Mouse (Mus musculus): ENCODE results near the gene Sqstm1.
A peak's percentile ranks its signal among the peaks of the same experiment; 100 is the strongest.

Gene Sqstm1

DNA sequence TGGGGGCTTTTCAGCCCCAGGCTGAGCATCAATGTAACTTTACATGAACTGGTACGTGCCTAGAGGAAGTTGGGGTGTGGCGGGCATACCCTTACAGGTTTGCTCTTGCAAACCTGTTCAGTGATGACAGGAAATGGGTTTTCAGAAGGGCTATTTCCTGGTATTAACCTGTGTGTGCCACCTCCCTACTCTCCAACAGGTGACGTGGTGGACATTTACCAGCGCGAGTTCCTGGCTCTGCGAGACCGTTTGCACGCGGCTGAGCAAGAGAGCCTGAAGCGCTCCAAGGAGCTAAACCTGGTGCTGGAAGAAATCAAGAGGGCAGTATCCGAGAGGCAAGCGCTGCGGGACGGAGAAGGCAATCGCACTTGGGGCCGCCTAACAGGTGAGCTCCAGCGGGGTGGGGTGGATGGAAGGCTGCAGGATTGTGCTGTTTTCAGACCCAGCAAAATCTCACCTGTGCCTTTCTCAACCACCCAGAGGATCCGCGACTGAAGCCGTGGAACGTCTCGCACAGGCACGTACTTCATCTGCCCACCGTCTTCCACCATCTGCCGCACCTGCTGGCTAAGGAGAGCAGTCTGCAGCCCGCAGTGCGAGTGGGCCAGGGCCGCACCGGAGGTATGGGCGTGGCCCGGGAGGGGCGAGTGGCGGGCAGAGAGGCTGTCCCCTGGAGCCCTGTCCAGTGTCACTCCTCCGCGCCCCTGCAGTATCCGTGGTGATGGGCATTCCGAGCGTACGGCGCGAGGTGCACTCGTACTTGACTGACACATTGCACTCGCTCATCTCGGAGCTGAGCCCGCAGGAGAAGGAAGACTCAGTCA is 20.1 kb upstream of the Sqstm1 start:
- peak in 1 of 2 experiments; percentile 55 for DNase-seq

DNA sequence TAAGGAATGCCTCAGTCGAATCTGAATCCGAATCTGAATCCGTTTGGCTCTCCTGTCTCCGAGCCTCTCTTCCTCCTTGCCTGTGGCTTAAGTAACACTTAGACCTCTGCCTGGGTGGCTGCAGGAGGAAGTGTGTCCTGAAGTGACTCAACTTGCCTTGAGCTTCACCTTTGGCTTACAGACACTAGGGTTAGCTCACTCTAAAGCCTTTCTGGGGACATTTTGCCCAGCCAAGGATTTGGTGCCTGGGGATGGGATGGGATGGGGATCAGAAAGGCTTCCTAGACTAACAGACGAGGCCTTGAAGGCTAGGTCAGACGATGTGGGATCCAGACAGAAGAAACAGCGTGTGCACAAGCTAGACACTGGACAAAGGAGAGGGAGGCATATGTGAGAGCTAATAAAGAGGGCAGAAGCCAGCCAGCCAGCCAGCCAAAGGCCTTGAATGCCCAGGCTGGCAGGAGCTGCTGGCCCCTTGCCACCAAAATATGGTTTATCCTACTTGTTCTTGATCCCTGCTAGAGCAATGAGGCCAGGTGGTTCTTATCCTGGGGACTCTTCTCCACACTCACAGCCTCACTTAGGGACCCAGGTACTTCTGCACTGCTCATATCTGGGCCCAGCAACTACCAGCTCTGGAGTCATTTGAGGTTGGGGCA is 18.8 kb upstream of the Sqstm1 start:
- DNase-seq, result no peak

DNA sequence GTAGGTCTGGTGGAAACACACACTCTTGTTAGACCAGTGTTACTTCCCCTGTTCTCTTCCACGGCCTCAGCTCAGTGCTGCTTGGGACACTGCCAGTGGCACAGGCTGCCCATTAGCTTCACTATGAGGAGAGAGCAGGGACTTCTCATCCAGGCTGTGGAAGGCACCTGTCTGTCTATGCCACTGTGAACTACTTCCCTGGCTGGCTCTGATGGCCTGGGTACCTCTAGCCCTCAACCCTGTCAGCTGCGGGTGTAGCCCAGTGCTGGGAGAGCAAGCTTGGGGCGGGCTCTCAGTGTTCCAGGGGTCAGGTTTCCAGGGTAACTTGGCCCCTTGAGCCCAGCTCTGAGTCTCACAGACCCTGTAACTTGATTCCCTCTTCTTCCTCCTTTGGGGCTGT is 18.1 kb upstream of the Sqstm1 start:
- DNase-seq, result no peak

DNA sequence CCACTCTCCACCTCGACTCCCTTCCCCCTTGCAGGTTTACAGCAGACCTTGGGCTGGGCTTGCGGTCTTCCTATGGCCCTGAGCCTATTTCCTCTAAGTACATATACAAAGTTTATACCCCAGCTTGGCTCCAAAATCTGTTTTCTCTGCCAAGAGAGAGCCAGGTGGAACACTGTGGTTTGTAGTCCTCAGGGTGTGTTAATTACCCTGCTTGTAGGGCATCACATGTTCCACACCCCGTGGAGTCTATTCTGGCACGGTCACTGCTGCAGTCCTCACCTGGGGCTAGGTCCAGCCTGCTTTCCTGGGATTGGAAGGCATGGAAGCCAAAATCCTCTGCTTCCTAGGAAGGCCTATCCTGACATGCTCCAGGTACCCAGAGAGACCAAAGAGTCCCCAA is 17.1 kb upstream of the Sqstm1 start:
- no peak for DNase-seq

DNA sequence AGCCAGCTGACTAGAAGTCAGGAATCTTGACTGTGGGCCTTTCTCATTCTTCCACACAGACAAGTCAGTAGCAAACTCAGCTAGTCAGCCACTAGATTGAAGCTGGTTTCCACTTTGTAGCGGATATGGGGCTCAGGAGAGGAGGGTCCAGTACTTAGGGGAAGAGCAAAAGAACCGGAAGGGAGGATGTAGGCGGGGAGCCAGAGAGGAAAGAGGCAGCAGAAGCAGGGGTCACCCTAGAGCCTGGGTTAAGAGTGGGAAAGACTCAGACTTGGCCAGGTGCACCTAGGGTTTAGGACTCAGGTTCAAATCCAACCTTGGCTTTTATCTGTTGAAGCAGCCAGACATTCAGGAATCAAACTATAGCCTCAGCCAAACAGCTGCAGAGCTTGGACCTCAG is 16.6 kb upstream of the Sqstm1 start:
- DNase-seq, result peak in 1 of 2 experiments; percentile 51

DNA sequence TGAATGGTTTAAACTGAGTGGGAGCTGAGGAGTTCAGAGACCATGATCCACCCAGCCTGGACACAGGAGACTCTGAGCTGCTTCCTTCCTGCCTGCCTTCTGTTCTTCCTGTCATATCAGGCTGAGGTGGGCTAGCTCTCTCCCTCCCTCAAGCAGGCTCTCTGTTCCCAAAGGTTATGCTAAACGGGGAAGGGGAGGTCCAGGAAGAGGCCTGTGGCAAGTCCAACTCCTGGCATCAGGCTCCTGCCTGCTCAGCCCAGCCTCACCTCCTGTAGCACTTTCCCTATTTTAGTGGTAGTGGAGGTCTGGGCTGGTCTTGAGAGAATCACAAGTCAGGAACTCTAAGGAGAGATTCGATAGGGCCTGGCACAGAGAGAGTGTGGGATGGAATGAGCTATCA is 15.8 kb upstream of the Sqstm1 start:
- DNase-seq, result no peak

DNA sequence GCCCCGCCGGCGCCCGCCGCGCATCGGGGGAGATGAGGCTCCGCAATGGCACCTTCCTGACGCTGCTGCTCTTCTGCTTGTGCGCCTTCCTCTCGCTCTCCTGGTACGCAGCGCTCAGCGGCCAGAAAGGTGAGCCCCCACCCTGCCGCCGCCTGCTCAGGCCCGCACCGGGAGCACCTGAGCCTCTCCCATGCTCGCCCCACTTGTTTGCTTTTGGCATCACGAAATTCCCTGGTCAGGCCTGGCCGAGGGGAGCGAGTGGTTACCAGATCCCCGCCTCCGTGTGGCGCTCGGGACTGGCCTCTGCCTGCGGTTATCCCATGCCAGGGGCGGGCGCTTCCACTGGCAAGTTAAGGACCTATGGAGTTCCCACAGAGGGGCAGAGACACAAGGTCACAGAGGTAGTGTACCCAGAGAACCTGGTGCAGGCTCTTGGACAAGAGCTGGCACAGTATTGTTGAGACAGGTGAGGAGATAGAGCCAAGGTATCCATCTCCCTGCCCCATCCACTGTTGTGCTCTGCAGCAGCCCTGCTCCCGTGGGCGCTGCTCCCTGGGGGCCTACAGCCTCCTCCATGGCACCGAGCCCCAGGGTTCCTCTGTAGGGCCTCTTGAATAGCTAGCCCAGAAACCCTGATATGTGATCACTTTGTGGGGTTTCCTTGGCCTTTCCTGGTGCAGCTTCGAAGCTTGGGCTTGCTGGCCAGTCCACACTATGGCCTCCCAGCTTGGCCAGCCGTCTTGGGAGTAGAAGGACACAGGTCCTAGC is 15.2 kb upstream of the Sqstm1 start:
- peak; percentile 62 to 66 for DNase-seq

DNA sequence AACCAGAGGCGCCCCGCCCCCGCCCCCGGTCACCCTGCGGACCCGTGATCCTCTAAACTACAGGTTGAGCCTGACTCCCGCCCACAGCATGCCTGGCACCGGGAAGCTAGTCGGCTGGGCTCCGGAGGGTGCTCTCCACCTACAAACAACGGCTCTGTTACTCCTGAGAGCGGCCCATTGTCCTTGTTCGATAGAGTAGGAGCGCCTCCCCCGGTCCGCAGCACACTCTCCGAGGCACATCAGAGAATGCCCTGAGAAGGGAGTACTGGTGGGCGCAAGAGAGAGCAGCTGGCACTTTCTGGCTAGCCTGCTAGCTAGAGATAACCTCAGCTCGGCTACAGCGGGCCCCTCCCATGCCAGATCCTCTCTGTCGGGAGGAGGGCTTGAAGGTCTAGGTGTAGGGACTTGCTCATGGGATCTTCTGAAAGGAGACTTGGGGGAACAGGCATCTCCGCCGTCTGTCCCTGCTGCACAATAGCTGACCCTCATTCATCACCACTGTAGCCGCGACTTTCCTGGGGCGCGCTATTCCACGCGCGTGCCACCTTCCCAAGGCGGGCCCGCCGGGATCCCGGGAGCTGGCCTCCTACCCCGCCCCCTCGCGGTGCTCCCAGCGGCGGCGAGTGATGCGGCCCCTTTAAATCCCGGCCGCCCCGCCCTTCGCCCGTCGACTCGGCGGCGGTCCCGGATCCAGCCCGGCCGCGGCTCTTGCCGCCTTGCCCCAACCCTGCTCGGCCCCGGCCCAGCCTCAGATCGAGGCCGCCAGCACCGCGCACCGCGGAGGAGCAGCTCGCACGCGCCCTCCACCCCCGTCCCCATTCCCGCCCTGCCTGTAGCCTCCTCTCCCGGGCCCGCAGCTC is 14.3 kb upstream of the Sqstm1 start:
- DNase-seq, result peak; percentile 90 to 92

DNA sequence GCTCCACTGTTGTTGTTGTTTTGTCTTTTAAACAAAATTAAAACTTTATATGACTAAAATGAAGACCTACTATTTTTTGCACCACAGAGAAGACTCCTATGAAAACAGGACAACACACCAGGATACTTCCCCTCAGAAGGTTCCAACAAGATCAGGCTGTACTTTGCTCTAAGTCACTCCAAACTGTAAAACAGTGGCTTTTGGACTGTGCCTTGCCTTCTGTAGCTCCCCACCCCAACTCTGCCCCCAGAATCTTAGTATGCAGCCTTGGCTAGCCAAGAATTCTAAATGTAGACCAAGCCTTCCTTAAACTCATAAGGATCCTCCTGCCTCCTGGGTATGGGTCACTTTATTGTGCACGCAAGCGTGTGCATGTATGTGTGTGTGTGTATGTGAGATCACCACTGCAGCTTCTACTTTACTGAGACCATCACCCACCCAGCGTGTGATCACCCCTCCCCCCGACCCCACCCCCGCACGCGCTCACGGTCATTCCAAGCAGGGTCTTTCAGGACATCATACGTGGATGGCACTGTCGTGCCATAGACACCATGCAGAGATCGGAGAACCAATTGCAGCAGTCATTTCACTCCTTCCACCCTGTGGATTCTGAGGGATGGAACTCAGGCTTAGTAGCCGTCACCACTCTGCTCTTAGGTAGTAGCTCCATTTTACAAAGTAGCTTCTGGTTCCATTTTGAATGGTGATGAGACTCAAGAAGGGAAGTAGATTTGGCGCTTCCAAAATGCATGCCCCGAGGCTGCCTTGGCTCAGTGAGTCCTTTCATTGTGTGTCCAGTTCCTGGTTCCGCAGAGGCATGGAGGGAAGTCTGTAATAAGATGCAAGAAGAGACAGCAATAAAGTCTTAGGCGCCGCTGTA is 13.4 kb upstream of the Sqstm1 start:
- DNase-seq, result no peak

DNA sequence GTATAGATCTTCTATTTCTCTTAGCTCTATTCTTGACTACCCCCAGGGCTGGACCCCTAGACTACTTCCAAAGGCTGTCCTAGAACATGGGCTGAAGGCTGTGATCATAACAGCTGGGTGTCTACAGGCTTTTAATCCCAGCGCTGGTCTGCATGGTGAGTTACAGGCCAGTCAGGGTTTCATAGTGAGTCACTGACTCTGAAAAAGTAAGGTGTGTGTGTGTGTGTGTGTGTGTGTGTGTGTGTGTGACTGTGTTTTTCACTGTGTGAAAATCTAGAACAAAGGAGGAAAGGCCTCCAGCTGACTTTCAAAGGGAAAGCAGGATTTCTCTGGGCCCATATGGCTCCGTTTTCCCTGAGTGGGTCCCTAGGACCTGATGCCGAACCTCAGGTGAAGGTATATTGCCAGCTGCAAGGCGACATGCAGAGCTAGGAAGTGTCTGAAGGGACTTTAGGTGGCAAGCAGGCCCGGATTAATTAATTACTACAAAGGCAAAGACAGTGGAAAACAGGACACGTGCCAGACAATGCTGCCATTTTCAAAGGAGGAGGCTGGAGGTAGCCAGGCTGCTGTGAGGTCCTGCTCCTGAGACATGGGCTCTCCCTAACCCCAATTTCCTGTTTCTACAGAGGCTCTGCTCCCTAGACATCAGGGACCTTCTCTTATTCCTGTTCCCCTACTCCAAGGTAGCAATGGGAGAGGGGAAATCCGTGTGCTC is 12.1 kb upstream of the Sqstm1 start:
- no peak for DNase-seq

DNA sequence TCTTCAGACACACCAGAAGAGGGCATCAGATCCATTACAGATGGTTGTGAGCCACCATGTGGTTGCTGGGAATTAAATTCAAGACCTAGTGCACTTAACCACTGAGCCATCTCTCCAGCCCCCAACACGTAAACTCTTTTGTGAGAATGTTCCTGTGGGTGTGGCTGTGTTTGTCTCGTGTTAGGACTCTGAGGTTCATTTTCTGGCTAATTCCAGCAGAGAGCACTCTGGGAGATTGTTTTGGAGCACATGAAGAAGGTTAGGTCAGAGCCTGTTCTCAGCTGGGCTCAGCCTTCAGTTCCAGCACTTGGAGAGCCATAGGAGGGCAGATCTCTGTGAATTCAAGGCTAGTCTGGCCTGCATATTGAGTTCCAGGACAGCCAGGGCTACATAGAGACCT is 9.2 kb upstream of the Sqstm1 start:
- no peak for DNase-seq

DNA sequence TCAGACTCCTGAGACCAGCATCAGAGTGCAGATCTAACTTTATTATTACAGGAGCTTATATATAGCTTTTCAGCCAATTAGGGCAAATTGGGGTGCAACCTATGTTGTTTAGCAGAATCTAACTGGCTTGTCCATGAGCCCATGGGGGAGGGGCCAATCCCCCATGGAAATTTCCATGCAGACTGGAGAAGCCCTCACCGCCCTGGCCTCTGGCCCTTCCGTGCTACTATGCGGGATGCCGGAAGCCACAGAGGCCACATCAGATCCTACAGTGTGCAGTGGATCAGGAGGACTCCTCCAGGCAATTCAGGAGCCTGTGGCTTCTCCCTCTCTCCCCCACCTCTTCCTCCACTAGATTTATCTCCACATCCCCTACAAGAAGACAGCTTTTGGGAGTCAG is 7.2 kb upstream of the Sqstm1 start:
- DNase-seq, result no peak

DNA sequence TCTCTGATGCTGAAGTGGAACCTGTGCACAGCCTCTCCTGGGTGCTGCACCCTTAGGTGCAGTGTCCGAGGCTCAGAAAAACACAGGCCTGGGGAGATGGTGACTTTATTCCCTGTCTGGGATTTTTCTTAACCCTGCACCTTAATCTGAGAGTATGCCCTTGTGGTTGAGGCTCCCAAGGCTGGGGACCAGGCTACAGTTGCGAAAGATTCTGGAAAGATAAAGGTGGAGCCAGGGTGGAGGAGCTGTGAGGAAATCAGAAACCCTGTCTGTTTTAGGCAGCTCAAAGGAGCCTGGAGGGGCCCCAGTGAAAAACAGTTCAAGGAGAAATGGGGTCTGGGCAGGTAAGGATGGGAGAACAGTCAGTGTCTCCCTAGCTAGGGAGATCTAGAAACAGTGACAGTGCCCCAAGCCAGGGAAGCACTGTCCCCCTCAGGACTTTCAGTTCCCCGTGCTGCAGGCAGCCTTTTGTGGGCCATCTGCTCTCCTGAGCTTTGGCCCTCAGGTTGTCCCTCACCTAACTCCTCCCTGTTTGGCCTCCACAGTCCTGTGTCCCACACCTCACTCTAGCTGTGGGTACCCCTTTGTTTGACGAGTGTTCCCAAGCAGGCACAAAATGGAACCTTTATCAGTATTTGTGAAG is 6.2 kb upstream of the Sqstm1 start:
- no peak for DNase-seq

DNA sequence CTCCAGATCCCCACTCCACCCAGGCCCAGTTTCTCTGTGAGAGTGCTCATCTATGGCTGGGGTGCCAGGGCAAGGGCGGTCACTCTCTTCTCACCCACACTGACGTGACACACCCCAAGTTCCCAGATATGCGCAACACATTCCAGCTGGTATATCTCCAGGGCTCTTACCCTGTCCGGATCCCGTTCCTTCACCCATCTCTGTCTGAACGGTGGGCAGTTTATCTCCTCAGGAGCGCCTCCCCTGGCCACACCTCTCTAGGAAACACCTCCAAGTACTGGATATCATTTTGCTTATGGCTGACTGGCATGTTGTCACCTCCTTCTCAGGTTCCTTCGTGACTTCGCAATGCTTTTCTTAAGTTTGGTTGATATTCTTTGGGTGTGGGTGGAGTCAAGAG is 5.0 kb upstream of the Sqstm1 start:
- no peak for DNase-seq

DNA sequence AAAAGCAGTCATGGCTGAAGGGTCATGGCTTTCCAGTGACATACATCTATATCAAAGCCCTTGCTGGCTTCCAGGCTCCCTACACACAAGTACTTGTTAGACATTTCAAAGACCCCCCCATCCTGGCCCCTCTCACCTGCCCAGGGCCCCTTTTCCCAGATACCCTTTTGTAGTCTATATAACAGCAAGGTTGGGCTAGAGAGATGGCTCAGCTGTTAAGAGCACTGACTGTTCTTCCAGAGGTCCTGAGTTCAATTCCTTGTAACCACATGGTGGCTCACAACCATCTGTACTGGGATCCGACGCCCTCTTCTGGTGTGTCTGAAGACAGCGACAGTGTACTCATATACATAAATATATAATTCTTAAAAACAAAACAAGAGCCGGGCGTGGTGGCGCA is 4.0 kb upstream of the Sqstm1 start:
- DNase-seq, result no peak

DNA sequence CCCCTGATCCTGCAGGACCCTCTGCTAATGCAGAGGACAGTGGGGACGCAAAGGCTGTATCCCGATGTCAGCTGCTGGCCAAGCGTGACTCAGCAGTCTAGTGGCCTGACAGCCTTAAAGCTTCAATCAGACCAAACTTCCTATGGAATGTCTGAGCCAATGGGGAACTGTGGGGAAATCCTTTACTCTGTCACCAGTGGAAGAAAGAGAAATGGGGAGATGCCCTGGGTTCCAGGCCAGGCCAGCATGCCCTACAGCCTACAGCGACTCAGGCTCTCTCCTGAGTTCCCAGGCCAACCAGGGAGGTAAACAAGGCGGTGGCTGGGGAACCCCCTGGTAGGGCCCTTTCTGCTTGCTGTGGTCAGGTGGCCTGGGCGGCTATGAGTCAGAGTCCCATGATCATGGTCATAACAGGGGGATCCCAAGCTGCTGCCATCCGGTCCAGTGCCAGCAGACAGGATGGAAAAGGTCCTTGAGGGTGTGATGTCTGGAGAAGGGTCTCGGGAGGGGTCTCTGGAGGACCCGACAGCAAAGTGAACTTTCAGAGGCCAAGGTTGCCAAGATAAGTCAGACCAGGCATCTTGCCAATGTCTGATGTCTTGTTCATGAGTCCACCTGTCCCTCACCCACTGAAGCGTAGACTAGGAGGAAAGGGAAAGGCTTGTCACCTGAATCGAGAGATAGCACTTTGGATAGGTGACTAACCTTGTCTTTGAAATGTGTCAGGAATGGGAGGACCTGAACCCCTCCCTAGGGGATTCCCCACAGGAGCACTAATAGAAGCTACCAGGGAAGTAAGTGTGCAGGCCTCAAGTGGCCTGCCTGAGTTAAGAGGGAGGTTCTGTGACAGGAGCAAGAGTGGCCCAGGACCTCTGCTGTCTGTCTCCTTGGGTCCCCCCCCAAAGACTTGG is 2.5 kb upstream of the Sqstm1 start:
- peak; percentile 80 to 87 for DNase-seq

DNA sequence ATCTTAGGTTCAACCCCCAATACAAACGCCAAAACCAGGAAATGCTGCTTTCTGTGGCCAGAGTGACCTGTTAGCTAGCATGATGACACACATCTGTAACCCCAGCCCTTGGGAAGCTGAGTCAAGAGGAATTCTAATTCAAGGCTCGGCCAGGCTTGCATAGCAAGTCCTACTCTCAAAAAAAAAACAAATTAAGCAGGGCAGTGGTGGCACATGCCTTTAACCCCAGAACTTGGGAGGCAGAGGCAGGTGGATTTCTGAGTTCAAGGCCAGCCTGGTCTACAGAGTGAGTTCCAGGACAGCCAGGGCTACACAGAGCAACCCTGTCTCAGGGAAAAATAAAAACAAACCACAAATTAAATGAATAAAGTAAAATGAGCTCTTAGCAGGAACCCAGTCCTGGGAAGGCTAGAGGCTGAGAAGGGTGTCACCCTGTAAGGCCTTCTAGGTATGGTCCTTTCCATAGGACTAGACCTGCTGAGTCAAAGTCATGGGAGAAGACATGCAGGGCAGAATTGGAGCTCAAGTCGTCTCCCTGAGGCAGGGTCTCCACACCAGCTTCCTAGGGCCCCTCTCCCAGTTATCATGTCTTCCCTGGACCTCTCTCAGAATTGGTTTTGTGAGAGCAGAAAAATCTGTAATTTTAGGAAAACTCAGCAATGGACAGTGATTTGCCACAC is 1.6 kb upstream of the Sqstm1 start:
- DNase-seq, result no peak

DNA sequence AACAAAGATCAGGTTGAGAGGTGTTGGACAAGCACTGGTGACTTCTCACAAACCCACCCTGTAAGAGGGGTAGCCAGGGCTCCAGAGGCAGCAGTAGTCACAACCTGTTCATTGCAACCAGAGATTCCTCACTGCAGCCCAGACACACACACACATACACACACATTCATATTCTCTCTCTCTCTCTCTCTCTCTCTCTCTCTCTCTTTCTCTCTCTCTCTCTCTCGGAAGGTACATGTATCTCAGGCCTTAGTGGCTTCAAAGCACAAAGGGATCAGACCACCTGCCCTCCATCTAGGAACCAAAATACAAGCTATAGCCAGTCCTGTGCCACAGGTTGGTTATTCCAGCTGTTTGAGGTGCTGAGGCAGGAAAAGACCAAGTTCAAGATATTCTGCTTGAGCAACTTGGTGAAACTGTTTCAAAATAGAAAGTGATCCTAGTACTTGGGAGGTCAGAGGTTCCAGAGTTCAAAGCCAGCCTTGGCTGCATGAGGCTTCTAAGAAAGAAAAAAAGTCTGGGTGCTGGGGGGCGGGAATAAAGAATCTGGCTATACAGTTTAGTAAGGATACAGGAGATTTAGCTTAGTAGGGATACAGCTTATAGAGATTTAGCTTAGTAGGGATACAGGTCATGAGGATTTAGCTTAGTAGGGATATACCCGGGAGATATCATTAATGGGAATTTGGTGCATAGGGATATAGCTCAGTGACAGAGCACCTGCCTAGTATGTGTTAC is 864 bp upstream of the Sqstm1 start:
- DNase-seq, result no peak
